Mouse (Mus musculus) liver, embryonic 15.5 days (tissue): Measurements from ENCODE around the gene Agrp. TPM values are rescaled to one million over a fixed set of nuclear protein-coding genes. Genes with fewer than 3 reads are reported as not detected.
"Not testable (repeated sequence)": the region's sequence is repeated elsewhere in the genome, so short reads cannot be mapped to it uniquely, and the experiment has no call there.

Source experiments
- ATAC-seq: fragments of 200-750 bp; cut with Nextera tagmentation; 2 replicates; pipeline ENCODE4 v1.8.0; 2017; ENCODE audit warnings: moderate number of reproducible peaks, mild to moderate bottlenecking, moderate library complexity; ENCODE audit not compliant: insufficient read depth
- H3K27ac ChIP-seq: fragments of 300-500 bp; sonication (generic); replicated peaks from 2 replicates; pipeline ENCODE4 v1.5.1; 2015; ENCODE audit warnings: mild to moderate bottlenecking, inconsistent platforms
- H3K27me3 ChIP-seq: fragments of 300-500 bp; sonication (generic); 2 replicates; pipeline ENCODE4 v1.6.1; 2015; ENCODE audit warnings: mild to moderate bottlenecking, inconsistent platforms
- H3K36me3 ChIP-seq: fragments of 300-500 bp; sonication (generic); replicated peaks from 2 replicates; pipeline ENCODE4 v1.6.1; 2015; ENCODE audit warnings: moderate library complexity, mild to moderate bottlenecking, inconsistent platforms
- H3K4me1 ChIP-seq: fragments of 300-500 bp; sonication (generic); replicated peaks from 2 replicates; pipeline ENCODE4 v1.6.1; 2015; ENCODE audit warnings: inconsistent platforms
- H3K4me2 ChIP-seq: fragments of 300-500 bp; sonication (generic); 2 replicates; pipeline ENCODE4 v1.6.1; 2015; ENCODE audit warnings: moderate library complexity, mild to moderate bottlenecking, inconsistent platforms
- H3K4me3 ChIP-seq: fragments of 300-500 bp; sonication (generic); replicated peaks from 2 replicates; pipeline ENCODE4 v1.5.1; 2015; ENCODE audit warnings: mild to moderate bottlenecking, inconsistent platforms
- H3K9ac ChIP-seq: fragments of 300-500 bp; sonication (generic); 2 replicates; pipeline ENCODE4 v1.6.1; 2015; ENCODE audit warnings: moderate library complexity, mild to moderate bottlenecking, inconsistent platforms
- H3K9me3 ChIP-seq: fragments of 300-500 bp; sonication (generic); replicated peaks from 2 replicates; pipeline ENCODE4 v1.6.1; 2016; ENCODE audit warnings: inconsistent platforms
- whole genome bisulfite sequencing: fragments of 180-500 bp; shearing (Covaris S2); methylation state at CpG from one replicate; pipeline ENCODE4 v1.1.7; 2015; ENCODE audit warnings: mixed read lengths; ENCODE audit not compliant: insufficient replicate concordance; 5-methylcytosine and 5-hydroxymethylcytosine counted together
- polyA plus RNA-seq: library from polyadenylated mRNA; unstranded; fragments of >200 nt; fragmentation: Nextera tagmentation; extraction: Ambion mirVana; gene quantifications from 2 replicates; pipeline ENCODE4 v1.2.1, GENCODE M21; 2015

Gene Agrp
- polyA plus RNA-seq, 1 experiment from 2014 or later: 0.18 TPM

GRCm38 (mm10) chr8:105566703-105567595 lies 70.2 kb downstream of the Agrp start:
- 26% methylated on average over 27 of the region's 27 CpGs for WGBS

GRCm38 (mm10) chr8:105565952-105566702 lies 71.1 kb downstream of the Agrp start, which contains the start of gene Atp6v0d1:
Gene Atp6v0d1 (minus strand): TSS chr8:105566047.
- H3K36me3 ChIP-seq: peaks cover 10% of the 10 kb centered on the region
- peak within 1 kb of the TSS; percentile 89 for H3K4me3 ChIP-seq
- peaks cover 50% of the 10 kb centered on the region for H3K4me1 ChIP-seq
- H3K27ac ChIP-seq: peak within 1 kb of the TSS; percentile 90
- H3K9ac ChIP-seq: peak within 1 kb of the TSS; percentile 97
- H3K4me2 ChIP-seq: peak within 1 kb of the TSS; percentile 94
- peaks cover 7% of the 10 kb centered on the region; the same call in 1 of the 2 replicates for H3K27me3 ChIP-seq
- WGBS: 2% methylated on average over 53 of the region's 53 CpGs
- no peaks in the 10 kb centered on the region for H3K9me3 ChIP-seq
- ATAC-seq: peak; percentile 98

More at GRCm38 (mm10) chr8:105566703-105567595, 70.2 kb downstream of the Agrp start:
- peaks cover 9% of the 10 kb centered on the region for H3K36me3 ChIP-seq
- H3K4me3 ChIP-seq: peak overlapping the region; percentile 89
- H3K27ac ChIP-seq: peak overlapping the region; percentile 80
- peak overlapping the region; percentile 94 for H3K4me2 ChIP-seq
- H3K27me3 ChIP-seq: peaks cover 7% of the 10 kb centered on the region; the same call in 1 of the 2 replicates
- H3K4me1 ChIP-seq: peaks cover 43% of the 10 kb centered on the region
- no peaks in the 10 kb centered on the region for H3K9me3 ChIP-seq
- peak overlapping the region; percentile 60 for H3K9ac ChIP-seq
- ATAC-seq: 0 out of 2 replicates have a peak, but pooled peaks have one; percentile 1

GRCm38 (mm10) chr8:105565401-105565881 lies 71.8 kb downstream of the Agrp start:
- H3K36me3 ChIP-seq: peaks cover 11% of the 10 kb centered on the region
- under 1% methylated on average over 31 of the region's 31 CpGs for WGBS
- H3K4me2 ChIP-seq: peak overlapping the region; percentile 94
- no peaks in the 10 kb centered on the region for H3K9me3 ChIP-seq
- H3K27me3 ChIP-seq: peaks cover 7% of the 10 kb centered on the region; the same call in 1 of the 2 replicates
- peak overlapping the region; percentile 90 for H3K27ac ChIP-seq
- peak overlapping the region; percentile 89 for H3K4me3 ChIP-seq
- peaks cover 50% of the 10 kb centered on the region for H3K4me1 ChIP-seq
- peak; percentile 61 for ATAC-seq
- H3K9ac ChIP-seq: peak overlapping the region; percentile 97

- Histone ChIP-seq H3K9ac (peak overlapping the region; percentile 97), H3K36me3 (peaks cover 17% of the 10 kb centered on the region), H3K4me1 (peaks cover 50% of the 10 kb centered on the region), H3K4me2 (peak overlapping the region; percentile 94), H3K4me3 (peak overlapping the region; percentile 89), H3K27ac (peak overlapping the region; percentile 90)
- H3K9me3 ChIP-seq, H3K27me3 ChIP-seq, ATAC-seq: not testable (repeated sequence)
- 25% methylated on average over 9 of the region's 9 CpGs for WGBS
Observed at GRCm38 (mm10) chr8:105564573-105565229, 72.5 kb downstream of the Agrp start.

- 60% methylated on average over 1 of the region's 1 CpGs for WGBS
- peaks cover 22% of the 10 kb centered on the region for H3K36me3 ChIP-seq
- H3K4me1 ChIP-seq: peaks cover 50% of the 10 kb centered on the region
- no peaks in the 10 kb centered on the region for H3K9me3 ChIP-seq
- H3K4me3 ChIP-seq: no peak overlapping the region
- H3K9ac ChIP-seq: peak overlapping the region; percentile 23; the same call in 1 of the 2 replicates
- no peak overlapping the region for H3K27ac ChIP-seq
- peaks cover 7% of the 10 kb centered on the region; the same call in 1 of the 2 replicates for H3K27me3 ChIP-seq
- peak overlapping the region; percentile 28; the same call in 1 of the 2 replicates for H3K4me2 ChIP-seq
- no peak for ATAC-seq
Observed at GRCm38 (mm10) chr8:105563871-105564270, 73.3 kb downstream of the Agrp start.

GRCm38 (mm10) chr8:105562863-105563262 lies 74.3 kb downstream of the Agrp start:
- Histone ChIP-seq H3K4me1 (peaks cover 50% of the 10 kb centered on the region), H3K27me3 (peaks cover 7% of the 10 kb centered on the region; the same call in 1 of the 2 replicates)

GRCm38 (mm10) chr8:105555230-105555629 lies 82.0 kb downstream of the Agrp start:
- Histone ChIP-seq H3K27me3 (no peaks in the 10 kb centered on the region), H3K9ac (no peak overlapping the region), H3K4me2 (no peak overlapping the region), H3K9me3 (no peaks in the 10 kb centered on the region), H3K36me3 (peaks cover 14% of the 10 kb centered on the region), H3K27ac (no peak overlapping the region), H3K4me1 (peaks cover 11% of the 10 kb centered on the region), H3K4me3 (no peak overlapping the region)
- WGBS: 75% methylated on average over 3 of the region's 3 CpGs
- ATAC-seq: no peak

More at GRCm38 (mm10) chr8:105562863-105563262, 74.3 kb downstream of the Agrp start:
- Histone ChIP-seq H3K27ac (no peak overlapping the region), H3K9ac (no peak overlapping the region), H3K4me3 (no peak overlapping the region), H3K9me3 (no peaks in the 10 kb centered on the region), H3K4me2 (no peak overlapping the region), H3K36me3 (peaks cover 28% of the 10 kb centered on the region)
- WGBS: 76% methylated on average over 3 of the region's 3 CpGs
- no peak for ATAC-seq

GRCm38 (mm10) chr8:105554087-105554486 lies 83.1 kb downstream of the Agrp start:
- Histone ChIP-seq H3K4me2 (no peak overlapping the region), H3K27me3 (no peaks in the 10 kb centered on the region), H3K27ac (no peak overlapping the region), H3K4me1 (peaks cover 13% of the 10 kb centered on the region), H3K4me3 (no peak overlapping the region), H3K9me3 (no peaks in the 10 kb centered on the region), H3K36me3 (peaks cover 6% of the 10 kb centered on the region; the same call in 1 of the 2 replicates), H3K9ac (no peak overlapping the region)
- peak; percentile 62 for ATAC-seq

GRCm38 (mm10) chr8:105552824-105553223 lies 84.4 kb downstream of the Agrp start:
- no peak overlapping the region for H3K4me2 ChIP-seq
- no peak overlapping the region for H3K27ac ChIP-seq
- WGBS: 64% methylated on average over 1 of the region's 1 CpGs
- H3K9ac ChIP-seq: no peak overlapping the region
- no peak overlapping the region for H3K4me3 ChIP-seq
- H3K9me3 ChIP-seq: no peaks in the 10 kb centered on the region
- peaks cover 13% of the 10 kb centered on the region for H3K4me1 ChIP-seq
- ATAC-seq: no peak
- H3K36me3 ChIP-seq: no peaks in the 10 kb centered on the region; the same call in 1 of the 2 replicates
- no peaks in the 10 kb centered on the region for H3K27me3 ChIP-seq

- H3K36me3 ChIP-seq: no peaks in the 10 kb centered on the region; the same call in 1 of the 2 replicates
- no peak overlapping the region for H3K9ac ChIP-seq
- H3K27ac ChIP-seq: no peak overlapping the region
- peaks cover 17% of the 10 kb centered on the region for H3K4me1 ChIP-seq
- ATAC-seq: no peak
- no peak overlapping the region for H3K4me3 ChIP-seq
- H3K27me3 ChIP-seq: no peaks in the 10 kb centered on the region
- 79% methylated on average over 2 of the region's 2 CpGs for WGBS
- no peaks in the 10 kb centered on the region for H3K9me3 ChIP-seq
- no peak overlapping the region for H3K4me2 ChIP-seq
Observed at GRCm38 (mm10) chr8:105552032-105552431, 85.2 kb downstream of the Agrp start.
